Mouse (Mus musculus) gastrocnemius, adult 18-20 months (tissue): Measurements from ENCODE around the gene Clns1a. TPM values are rescaled to one million over a fixed set of nuclear protein-coding genes. Genes with fewer than 3 reads are reported as not detected.
A peak's percentile ranks its signal among the peaks of the same experiment; 100 is the strongest.

Source experiments
- DNase-seq: peaks from one replicate; pipeline ENCODE4 v3.0.0; 2021; ENCODE audit warnings: low spot score
- long read RNA-seq, 2 experiments: library from polyadenylated mRNA; stranded (forward); transcript quantifications; one replicate each; pipeline ENCODE4 v2.0.0; 2021
- total RNA-seq, 2 experiments: library from RNA; stranded (reverse); gene quantifications; 2 replicates each; pipeline ENCODE4 v1.2.3; 2021

The Clns1a gene
- 10 to 100 TPM; 28.2 to 30.6 TPM for total RNA-seq
- long read RNA-seq, experiment 1, transcript Clns1a-203 (1 exons, 3,002 nt), result minor isoform, 7 of 62 reads
- long read RNA-seq, experiment 1, transcript Clns1a-201 (7 exons, 1,504 nt), result major isoform, 54 of 62 reads
- long read RNA-seq, experiment 1, partial matches to known transcripts, result 0 of 62 reads
- long read RNA-seq, experiment 1, other reads (novel, unspliced or antisense), result 1 of 62 reads
- long read RNA-seq, experiment 2, transcript Clns1a-201 (7 exons, 1,504 nt), result major isoform, 39 of 49 reads
- long read RNA-seq, experiment 2, transcript Clns1a-203 (1 exons, 3,002 nt), result minor isoform, 9 of 49 reads
- long read RNA-seq, experiment 2, partial matches to known transcripts, result 0 of 49 reads
- long read RNA-seq, experiment 2, other reads (novel, unspliced or antisense), result 1 of 49 reads

- DNase-seq, result peak; percentile 95
These were observed at the start of gene Clns1a for GRCm38 (mm10) chr7:97696506-97697254. Gene Clns1a (plus strand): TSS chr7:97696634.

- no peak for DNase-seq
These were observed 48.8 kb upstream of the Clns1a start for GRCm38 (mm10) chr7:97647656-97648055.

- DNase-seq, result no peak
These were observed 45.7 kb upstream of the Clns1a start for GRCm38 (mm10) chr7:97650729-97651128.

- no peak for DNase-seq
These were observed 40.3 kb upstream of the Clns1a start for GRCm38 (mm10) chr7:97656144-97656543.

GRCm38 (mm10) chr7:97661634-97662033 is 34.8 kb upstream of the Clns1a start:
- DNase-seq, result no peak

GRCm38 (mm10) chr7:97679239-97679638 is 17.2 kb upstream of the Clns1a start:
- peak; percentile 17 for DNase-seq

GRCm38 (mm10) chr7:97687831-97688230 is 8.6 kb upstream of the Clns1a start:
- no peak for DNase-seq

- DNase-seq, result no peak
These were observed 993 bp upstream of the Clns1a start for GRCm38 (mm10) chr7:97695441-97695840.

GRCm38 (mm10) chr7:97696133-97696505 is 315 bp upstream of the Clns1a start:
- DNase-seq, result no peak

GRCm38 (mm10) chr7:97700173-97700572 is 3.7 kb downstream of the Clns1a start:
- no peak for DNase-seq

- DNase-seq, result no peak
These were observed 4.7 kb downstream of the Clns1a start for GRCm38 (mm10) chr7:97701106-97701505.

- DNase-seq, result peak; percentile 25
These were observed 10.7 kb downstream of the Clns1a start for GRCm38 (mm10) chr7:97707123-97707522.

- no peak for DNase-seq
These were observed 11.4 kb downstream of the Clns1a start for GRCm38 (mm10) chr7:97707809-97708208.

- DNase-seq, result no peak
These were observed 12.8 kb downstream of the Clns1a start for GRCm38 (mm10) chr7:97709204-97709603.

- DNase-seq, result no peak
These were observed 18.2 kb downstream of the Clns1a start for GRCm38 (mm10) chr7:97714651-97715050.

- DNase-seq, result no peak
These were observed 20.9 kb downstream of the Clns1a start for GRCm38 (mm10) chr7:97717326-97717725.

- no peak for DNase-seq
These were observed 22.6 kb downstream of the Clns1a start for GRCm38 (mm10) chr7:97719078-97719477.

GRCm38 (mm10) chr7:97720109-97720508 is 23.7 kb downstream of the Clns1a start:
- no peak for DNase-seq

GRCm38 (mm10) chr7:97722278-97722918 is 26.0 kb downstream of the Clns1a start:
- no peak for DNase-seq

GRCm38 (mm10) chr7:97723646-97724538 is 27.5 kb downstream of the Clns1a start:
- DNase-seq, result no peak

- no peak for DNase-seq
These were observed 29.0 kb downstream of the Clns1a start for GRCm38 (mm10) chr7:97725401-97725800.
